Mouse (Mus musculus): Measurements from ENCODE around the gene Babam1. TPM values are rescaled to one million over a fixed set of nuclear protein-coding genes. Genes with fewer than 3 reads are reported as not detected.

Babam1 gene
- polyA plus RNA-seq, 2 experiments = 50.6 to 53.6 TPM

DNA sequence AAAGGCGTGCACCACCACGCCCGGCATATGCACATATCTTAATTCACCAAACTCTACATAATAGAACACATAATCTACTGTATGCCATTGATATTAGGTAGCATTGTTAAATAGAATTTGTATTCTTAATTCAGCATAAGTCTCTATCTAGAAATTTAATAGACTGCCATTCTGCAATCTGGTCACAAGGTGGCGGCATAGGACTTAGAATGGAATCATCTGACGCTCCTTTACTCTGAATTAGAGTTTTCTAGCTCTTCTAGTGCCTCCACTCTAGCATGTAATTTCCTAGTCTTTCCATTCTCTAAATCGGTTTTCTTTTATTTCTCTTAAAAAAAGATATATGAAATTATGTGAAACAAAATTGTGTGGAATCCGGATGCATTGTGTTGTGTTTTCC lies 44.7 kb downstream of the Babam1 start:
- DNase-seq (ENCODE audit: low read depth in 3 of 3, low spot score in 3 of 3) = peak in 2 of 3 experiments; percentile 50 to 52

DNA sequence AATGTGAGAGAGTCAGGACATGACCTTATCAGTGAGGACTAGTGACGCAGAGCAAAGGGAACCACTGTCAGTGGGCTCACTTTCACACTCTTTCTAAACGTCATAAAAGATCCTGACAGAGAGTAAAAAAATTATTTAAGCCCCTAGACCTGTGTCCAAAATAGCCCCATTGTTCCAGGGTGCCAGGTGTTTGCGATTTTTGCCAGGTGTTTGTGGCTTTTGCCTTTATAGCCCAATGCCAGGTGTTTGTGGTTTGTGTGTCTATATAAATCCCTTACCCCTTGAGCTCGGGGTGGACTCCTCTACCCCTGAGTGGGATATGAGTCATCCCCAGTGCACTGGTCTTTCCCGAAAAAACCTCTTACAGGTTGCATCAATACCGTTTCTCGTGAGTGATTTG lies 48.4 kb downstream of the Babam1 start:
- Histone ChIP-seq H3K27ac (no peak overlapping the region), H3K36me3 (replicated peaks; ENCODE audit: control insufficient read depth, insufficient read depth, low read depth) (no peaks in the 10 kb centered on the region), H3K4me3 (ENCODE audit: insufficient read depth in 1 of 2, low read depth in 2 of 2, low read length in 2 of 2) (no peak overlapping the region), H3K9ac (replicated peaks) (no peak overlapping the region), H3K4me1 (replicated peaks; ENCODE audit: control insufficient read depth in 2 of 2, insufficient read depth in 2 of 2, low read length in 1 of 2) (no peaks in the 10 kb centered on the region), H3K4me2 (ENCODE audit: low read depth) (no peak overlapping the region), H3K9me3 (ENCODE audit: control insufficient read depth, low read length) (no peaks in the 10 kb centered on the region), H3K27me3 (ENCODE audit: control insufficient read depth, insufficient read depth, low read length) (no peaks in the 10 kb centered on the region; the same call in 1 of the 2 replicates)
- DNase-seq (ENCODE audit: low read depth in 3 of 3, low spot score in 3 of 3) (no peak), ATAC-seq (ENCODE audit: insufficient read depth) (no peak)
- TF ChIP-seq CTCF (IDR thresholded peaks at IDR 0.05; ENCODE audit: low read depth) = no peak
- no peak for TF ChIP-seq EP300 (IDR thresholded peaks at IDR 0.05; ENCODE audit: low read depth)
- WGBS (ENCODE audit: insufficient replicate concordance) = 56% methylated on average over 7 of the region's 7 CpGs

More for the DNA sequence above, 44.7 kb downstream of the Babam1 start:
- Histone ChIP-seq H3K27ac (no peak overlapping the region), H3K4me2 (ENCODE audit: low read depth) (no peak overlapping the region), H3K9me3 (ENCODE audit: control insufficient read depth, low read length) (no peaks in the 10 kb centered on the region), H3K36me3 (replicated peaks; ENCODE audit: control insufficient read depth, insufficient read depth, low read depth) (no peaks in the 10 kb centered on the region), H3K4me1 (replicated peaks; ENCODE audit: control insufficient read depth in 2 of 2, insufficient read depth in 2 of 2, low read length in 1 of 2) (no peaks in the 10 kb centered on the region), H3K9ac (replicated peaks) (no peak overlapping the region), H3K27me3 (ENCODE audit: control insufficient read depth, insufficient read depth, low read length) (no peaks in the 10 kb centered on the region; the same call in 1 of the 2 replicates), H3K4me3 (ENCODE audit: insufficient read depth in 1 of 2, low read depth in 2 of 2, low read length in 2 of 2) (no peak overlapping the region)
- peak; percentile 74 for TF ChIP-seq CTCF (IDR thresholded peaks at IDR 0.05; ENCODE audit: low read depth)
- no peak for TF ChIP-seq EP300 (IDR thresholded peaks at IDR 0.05; ENCODE audit: low read depth)
- under 1% methylated on average over 7 of the region's 7 CpGs for WGBS (ENCODE audit: insufficient replicate concordance)
- no peak for ATAC-seq (ENCODE audit: insufficient read depth)

DNA sequence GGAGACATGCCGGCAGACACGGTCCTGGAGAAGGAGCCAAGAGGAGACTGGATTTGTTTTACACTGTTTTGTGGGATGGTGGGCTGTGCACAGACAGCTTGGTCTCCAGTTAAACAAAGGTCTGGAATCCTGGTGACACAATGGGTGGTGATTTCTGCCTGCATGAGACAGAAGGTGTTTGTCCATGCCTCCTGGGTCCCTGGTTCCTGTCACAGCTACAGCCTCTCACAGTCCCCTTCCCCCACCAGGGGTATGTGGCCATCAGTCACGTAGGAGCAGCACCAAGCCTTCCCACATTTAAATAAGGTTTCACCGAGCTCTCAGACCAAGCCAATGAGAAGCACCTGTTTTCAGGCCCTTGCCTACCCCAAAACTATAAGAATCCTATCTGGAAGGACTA lies 54.7 kb downstream of the Babam1 start:
- DNase-seq (ENCODE audit: low read depth in 3 of 3, low spot score in 3 of 3) (no peak), ATAC-seq (ENCODE audit: insufficient read depth) (no peak)
- Histone ChIP-seq H3K9ac (replicated peaks) (no peak overlapping the region), H3K36me3 (replicated peaks; ENCODE audit: control insufficient read depth, insufficient read depth, low read depth) (no peaks in the 10 kb centered on the region), H3K4me2 (ENCODE audit: low read depth) (no peak overlapping the region), H3K4me1 (replicated peaks; ENCODE audit: control insufficient read depth in 2 of 2, insufficient read depth in 2 of 2, low read length in 1 of 2) (no peaks in the 10 kb centered on the region), H3K9me3 (ENCODE audit: control insufficient read depth, low read length) (no peaks in the 10 kb centered on the region), H3K27ac (no peak overlapping the region), H3K4me3 (ENCODE audit: insufficient read depth in 1 of 2, low read depth in 2 of 2, low read length in 2 of 2) (no peak overlapping the region), H3K27me3 (ENCODE audit: control insufficient read depth, insufficient read depth, low read length) (no peaks in the 10 kb centered on the region)
- 54% methylated on average over 4 of the region's 4 CpGs for WGBS (ENCODE audit: insufficient replicate concordance)
- TF ChIP-seq EP300 (IDR thresholded peaks at IDR 0.05; ENCODE audit: low read depth) (no peak), CTCF (IDR thresholded peaks at IDR 0.05; ENCODE audit: low read depth) (no peak)

DNA sequence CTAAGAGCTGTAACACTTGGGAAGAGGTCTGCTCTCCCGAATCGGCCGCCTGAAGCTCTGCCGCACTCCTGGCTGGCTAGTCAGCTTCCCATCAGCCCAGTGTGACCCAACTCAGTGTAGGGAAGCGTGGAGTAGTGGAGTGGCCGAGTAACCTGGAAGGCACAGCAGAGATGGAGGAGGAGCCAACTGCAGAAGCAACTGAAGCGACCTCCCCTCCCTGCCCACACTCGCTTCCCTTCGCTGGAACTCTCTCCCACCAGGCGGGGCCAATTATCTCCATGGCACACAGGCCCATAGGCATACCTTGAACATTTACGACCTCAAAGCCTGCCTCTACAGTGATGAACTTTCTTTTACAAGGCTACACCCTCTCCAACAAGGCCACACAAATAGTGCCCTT lies 55.1 kb downstream of the Babam1 start:
- no peaks in the 10 kb centered on the region for H3K36me3 ChIP-seq (replicated peaks; ENCODE audit: control insufficient read depth, insufficient read depth, low read depth)
- 45% methylated on average over 11 of the region's 11 CpGs for WGBS (ENCODE audit: insufficient replicate concordance)
- H3K4me3 ChIP-seq (ENCODE audit: insufficient read depth in 1 of 2, low read depth in 2 of 2, low read length in 2 of 2) = no peak overlapping the region
- H3K9ac ChIP-seq (replicated peaks) = no peak overlapping the region
- H3K27me3 ChIP-seq (ENCODE audit: control insufficient read depth, insufficient read depth, low read length) = no peaks in the 10 kb centered on the region
- DNase-seq (ENCODE audit: low read depth in 3 of 3, low spot score in 3 of 3) = no peak
- H3K4me1 ChIP-seq (replicated peaks; ENCODE audit: control insufficient read depth in 2 of 2, insufficient read depth in 2 of 2, low read length in 1 of 2) = no peaks in the 10 kb centered on the region
- TF ChIP-seq CTCF (IDR thresholded peaks at IDR 0.05; ENCODE audit: low read depth) (no peak), EP300 (IDR thresholded peaks at IDR 0.05; ENCODE audit: low read depth) (no peak)
- no peak overlapping the region for H3K4me2 ChIP-seq (ENCODE audit: low read depth)
- H3K9me3 ChIP-seq (ENCODE audit: control insufficient read depth, low read length) = no peaks in the 10 kb centered on the region
- ATAC-seq (ENCODE audit: insufficient read depth) = no peak
- no peak overlapping the region for H3K27ac ChIP-seq

DNA sequence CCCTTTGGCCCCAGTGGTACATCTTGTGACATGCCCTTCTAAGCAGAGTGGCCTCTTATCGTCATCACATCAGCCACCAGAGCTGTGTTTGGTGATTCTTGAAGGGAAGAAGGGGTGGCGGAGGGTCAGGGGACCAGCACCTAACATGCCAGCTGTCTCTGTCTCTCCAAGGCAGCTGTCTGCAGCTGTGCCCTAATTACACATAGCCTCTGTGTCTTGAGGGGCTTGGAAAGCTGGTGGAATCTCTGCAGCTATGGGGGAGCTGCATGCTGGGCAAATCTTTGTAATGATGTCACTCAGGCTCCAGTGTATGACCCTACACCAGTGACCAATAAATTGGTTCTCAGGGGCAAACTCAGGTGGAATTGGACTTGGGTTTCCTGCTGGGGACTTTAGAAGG lies 56.0 kb downstream of the Babam1 start:
- Histone ChIP-seq H3K4me3 (ENCODE audit: insufficient read depth in 1 of 2, low read depth in 2 of 2, low read length in 2 of 2) (no peak overlapping the region), H3K4me1 (replicated peaks; ENCODE audit: control insufficient read depth in 2 of 2, insufficient read depth in 2 of 2, low read length in 1 of 2) (peaks cover 0 to 3% of the 10 kb centered on the region in 2 experiments; a peak in 1 of 4 replicates), H3K4me2 (ENCODE audit: low read depth) (no peak overlapping the region), H3K36me3 (replicated peaks; ENCODE audit: control insufficient read depth, insufficient read depth, low read depth) (no peaks in the 10 kb centered on the region), H3K9me3 (ENCODE audit: control insufficient read depth, low read length) (no peaks in the 10 kb centered on the region), H3K27me3 (ENCODE audit: control insufficient read depth, insufficient read depth, low read length) (no peaks in the 10 kb centered on the region), H3K27ac (no peak overlapping the region), H3K9ac (replicated peaks) (no peak overlapping the region)
- TF ChIP-seq CTCF (IDR thresholded peaks at IDR 0.05; ENCODE audit: low read depth) = no peak
- no peak for TF ChIP-seq EP300 (IDR thresholded peaks at IDR 0.05; ENCODE audit: low read depth)
- DNase-seq (ENCODE audit: low read depth in 3 of 3, low spot score in 3 of 3) (no peak), ATAC-seq (ENCODE audit: insufficient read depth) (no peak)
- 47% methylated on average over 2 of the region's 2 CpGs for WGBS (ENCODE audit: insufficient replicate concordance)

Other genes with a start within 250 kb of the Babam1 start
- gene Myo9b, start 124.1 kb upstream of the Babam1 start, polyA plus RNA-seq (2012; rRNA removed) = 5.9 and 6.4 TPM in 2 replicates
- 5.8 and 7.0 TPM in 2 replicates for gene Myo9b, start 124.1 kb upstream of the Babam1 start, polyA plus RNA-seq (2014; fragmentation: Nextera tagmentation; extraction: Ambion mirVana)
- 16.0 and 23.9 TPM in 2 replicates for gene Haus8, start 123.9 kb upstream of the Babam1 start, polyA plus RNA-seq (2012; rRNA removed)
- gene Haus8, start 123.9 kb upstream of the Babam1 start, polyA plus RNA-seq (2014; fragmentation: Nextera tagmentation; extraction: Ambion mirVana) = 47.1 and 51.6 TPM in 2 replicates
- gene Use1, start 30.0 kb upstream of the Babam1 start, polyA plus RNA-seq (2012; rRNA removed) = 41.9 and 57.2 TPM in 2 replicates
- gene Use1, start 30.0 kb upstream of the Babam1 start, polyA plus RNA-seq (2014; fragmentation: Nextera tagmentation; extraction: Ambion mirVana) = 46.5 and 48.2 TPM in 2 replicates
- 2.8 and 3.1 TPM in 2 replicates for gene Ocel1, start 25.6 kb upstream of the Babam1 start, polyA plus RNA-seq (2012; rRNA removed)
- gene Ocel1, start 25.6 kb upstream of the Babam1 start, polyA plus RNA-seq (2014; fragmentation: Nextera tagmentation; extraction: Ambion mirVana) = 1.9 and 2.8 TPM in 2 replicates
- gene Nr2f6, start 14.9 kb upstream of the Babam1 start, polyA plus RNA-seq (2012; rRNA removed) = 20.8 and 23.4 TPM in 2 replicates
- gene Nr2f6, start 14.9 kb upstream of the Babam1 start, polyA plus RNA-seq (2014; fragmentation: Nextera tagmentation; extraction: Ambion mirVana) = 19.1 and 22.4 TPM in 2 replicates
- gene Ushbp1, start 1.1 kb upstream of the Babam1 start, polyA plus RNA-seq (2012; rRNA removed) = 3.1 and 3.5 TPM in 2 replicates
- 1.5 and 1.9 TPM in 2 replicates for gene Ushbp1, start 1.1 kb upstream of the Babam1 start, polyA plus RNA-seq (2014; fragmentation: Nextera tagmentation; extraction: Ambion mirVana)
- gene Ankle1, start 9.1 kb downstream of the Babam1 start, polyA plus RNA-seq (2012; rRNA removed) = 52.5 and 58.0 TPM in 2 replicates
- gene Ankle1, start 9.1 kb downstream of the Babam1 start, polyA plus RNA-seq (2014; fragmentation: Nextera tagmentation; extraction: Ambion mirVana) = 17.8 and 19.0 TPM in 2 replicates
- 6.6 and 7.5 TPM in 2 replicates for gene Abhd8, start 66.8 kb downstream of the Babam1 start, polyA plus RNA-seq (2012; rRNA removed)
- gene Abhd8, start 66.8 kb downstream of the Babam1 start, polyA plus RNA-seq (2014; fragmentation: Nextera tagmentation; extraction: Ambion mirVana) = 5.3 and 6.8 TPM in 2 replicates
- 45.8 and 73.0 TPM in 2 replicates for gene Mrpl34, start 68.1 kb downstream of the Babam1 start, polyA plus RNA-seq (2012; rRNA removed)
- gene Mrpl34, start 68.1 kb downstream of the Babam1 start, polyA plus RNA-seq (2014; fragmentation: Nextera tagmentation; extraction: Ambion mirVana) = 109 and 114 TPM in 2 replicates
- 24.8 and 25.4 TPM in 2 replicates for gene Dda1, start 72.3 kb downstream of the Babam1 start, polyA plus RNA-seq (2012; rRNA removed)
- 34.4 and 36.9 TPM in 2 replicates for gene Dda1, start 72.3 kb downstream of the Babam1 start, polyA plus RNA-seq (2014; fragmentation: Nextera tagmentation; extraction: Ambion mirVana)
- 1.4 and 1.7 TPM in 2 replicates for gene Ano8, start 89.1 kb downstream of the Babam1 start, polyA plus RNA-seq (2012; rRNA removed)
- 0.14 and 0.15 TPM in 2 replicates for gene Ano8, start 89.1 kb downstream of the Babam1 start, polyA plus RNA-seq (2014; fragmentation: Nextera tagmentation; extraction: Ambion mirVana)
- 9.2 and 10.0 TPM in 2 replicates for gene Gtpbp3, start 91.2 kb downstream of the Babam1 start, polyA plus RNA-seq (2012; rRNA removed)
- gene Gtpbp3, start 91.2 kb downstream of the Babam1 start, polyA plus RNA-seq (2014; fragmentation: Nextera tagmentation; extraction: Ambion mirVana) = 1.3 and 1.8 TPM in 2 replicates
- 15.4 and 16.8 TPM in 2 replicates for gene Plvap, start 114.9 kb downstream of the Babam1 start, polyA plus RNA-seq (2012; rRNA removed)
- gene Plvap, start 114.9 kb downstream of the Babam1 start, polyA plus RNA-seq (2014; fragmentation: Nextera tagmentation; extraction: Ambion mirVana) = 15.9 and 18.4 TPM in 2 replicates
- gene Ccdc194, start 128.8 kb downstream of the Babam1 start, polyA plus RNA-seq (2012; rRNA removed) = 0.09 and 0.11 TPM in 2 replicates
- gene Ccdc194, start 128.8 kb downstream of the Babam1 start, polyA plus RNA-seq (2014; fragmentation: Nextera tagmentation; extraction: Ambion mirVana) = 0.19 TPM in 1 of 2 replicates, not detected in the other
- 41.1 and 44.4 TPM in 2 replicates for gene Bst2, start 140.6 kb downstream of the Babam1 start, polyA plus RNA-seq (2012; rRNA removed)
- gene Bst2, start 140.6 kb downstream of the Babam1 start, polyA plus RNA-seq (2014; fragmentation: Nextera tagmentation; extraction: Ambion mirVana) = 12.2 and 14.2 TPM in 2 replicates
- 21.1 and 25.6 TPM in 2 replicates for gene Mvb12a, start 146.1 kb downstream of the Babam1 start, polyA plus RNA-seq (2012; rRNA removed)
- 31.1 and 35.2 TPM in 2 replicates for gene Mvb12a, start 146.1 kb downstream of the Babam1 start, polyA plus RNA-seq (2014; fragmentation: Nextera tagmentation; extraction: Ambion mirVana)
- gene Tmem221, start 162.0 kb downstream of the Babam1 start, polyA plus RNA-seq (2012; rRNA removed) = 0.13 and 0.25 TPM in 2 replicates
- 0.37 and 0.39 TPM in 2 replicates for gene Tmem221, start 162.0 kb downstream of the Babam1 start, polyA plus RNA-seq (2014; fragmentation: Nextera tagmentation; extraction: Ambion mirVana)
- not detected in 2 replicates for gene Nxnl1, start 169.7 kb downstream of the Babam1 start, polyA plus RNA-seq (2012; rRNA removed)
- 0.06 TPM in 2 replicates for gene Nxnl1, start 169.7 kb downstream of the Babam1 start, polyA plus RNA-seq (2014; fragmentation: Nextera tagmentation; extraction: Ambion mirVana)
- gene Slc27a1, start 172.0 kb downstream of the Babam1 start, polyA plus RNA-seq (2012; rRNA removed) = 1.9 and 2.4 TPM in 2 replicates
- 0.28 and 0.71 TPM in 2 replicates for gene Slc27a1, start 172.0 kb downstream of the Babam1 start, polyA plus RNA-seq (2014; fragmentation: Nextera tagmentation; extraction: Ambion mirVana)
- 45.6 and 58.5 TPM in 2 replicates for gene Pgls, start 195.3 kb downstream of the Babam1 start, polyA plus RNA-seq (2012; rRNA removed)
- gene Pgls, start 195.3 kb downstream of the Babam1 start, polyA plus RNA-seq (2014; fragmentation: Nextera tagmentation; extraction: Ambion mirVana) = 104 and 105 TPM in 2 replicates
- gene Fam129c, start 200.8 kb downstream of the Babam1 start, polyA plus RNA-seq (2012; rRNA removed) = 1.1 TPM in 2 replicates
- gene Fam129c, start 200.8 kb downstream of the Babam1 start, polyA plus RNA-seq (2014; fragmentation: Nextera tagmentation; extraction: Ambion mirVana) = 0.56 and 0.99 TPM in 2 replicates
- 30.9 and 31.4 TPM in 2 replicates for gene Colgalt1, start 214.1 kb downstream of the Babam1 start, polyA plus RNA-seq (2012; rRNA removed)
- 20.5 and 20.7 TPM in 2 replicates for gene Colgalt1, start 214.1 kb downstream of the Babam1 start, polyA plus RNA-seq (2014; fragmentation: Nextera tagmentation; extraction: Ambion mirVana)